Mouse (Mus musculus): Measurements from ENCODE around the gene Ak7.

- TF ChIP-seq CTCF (IDR thresholded peaks at IDR 0.05; ENCODE audit: extremely low read depth, insufficient read depth, insufficient read length, insufficient replicate concordance) (no peak), POLR2A (IDR thresholded peaks at IDR 0.05; ENCODE audit: low read depth, low read length) (no peak)
Measured at GRCm38 (mm10) chr12:105825266-105825665, 119.5 kb downstream of the Ak7 start.

All from spleen, adult 2 months (tissue).